Mouse (Mus musculus): Measurements from ENCODE around the gene Wdr59.

DNA sequence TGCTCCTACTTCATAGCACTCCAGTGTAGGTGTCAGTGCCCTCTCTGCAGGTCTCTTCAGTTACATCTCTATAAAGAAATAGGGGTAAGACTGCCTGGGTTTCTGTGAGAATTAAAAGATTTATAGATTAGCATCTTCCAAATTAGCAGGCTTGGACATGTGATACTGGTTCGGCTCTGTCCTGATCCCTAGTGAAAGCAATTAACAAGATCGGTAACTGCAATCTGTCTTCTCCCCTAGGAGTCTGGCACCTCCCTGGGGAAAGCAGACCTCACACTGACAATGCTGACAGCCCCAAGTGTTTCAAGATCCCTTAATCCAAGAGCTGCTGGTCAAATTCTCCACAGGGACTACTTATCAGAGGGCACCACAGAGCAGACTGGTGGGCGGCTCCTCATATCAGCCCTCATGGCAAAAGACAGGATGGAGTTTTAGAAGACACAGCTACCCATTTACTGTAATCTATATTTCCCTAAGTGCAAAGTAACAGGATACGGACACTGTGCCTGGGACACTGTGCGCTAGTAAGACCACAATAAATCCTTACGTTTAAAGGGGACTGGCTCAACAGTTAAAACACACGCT is 5.3 kb downstream of the Wdr59 start:
- TF ChIP-seq CTCF (IDR thresholded peaks at IDR 0.05; ENCODE audit: low read depth, low read length) (no peak), POLR2A (IDR thresholded peaks at IDR 0.05; ENCODE audit: borderline replicate concordance, low read depth, low read length) (no peak)

Data from bone marrow macrophage, adult 2 months (primary cell).